Mouse (Mus musculus) C2C12 (cell line): ENCODE data around the gene Runx1.

Experiments used
- CTCF ChIP-seq: IDR thresholded peaks from one replicate; pipeline ENCODE4 v1.5.1; 2011; ENCODE audit not compliant: control insufficient read depth, insufficient read depth, insufficient read length
- MAX ChIP-seq: IDR thresholded peaks from one replicate; pipeline ENCODE4 v1.6.1; 2011; ENCODE audit warnings: mild to moderate bottlenecking, control low read depth
- USF1 ChIP-seq: IDR thresholded peaks from one replicate; pipeline ENCODE4 v1.6.1; 2011; ENCODE audit warnings: low read depth, mild to moderate bottlenecking, control low read depth, moderate library complexity

DNA sequence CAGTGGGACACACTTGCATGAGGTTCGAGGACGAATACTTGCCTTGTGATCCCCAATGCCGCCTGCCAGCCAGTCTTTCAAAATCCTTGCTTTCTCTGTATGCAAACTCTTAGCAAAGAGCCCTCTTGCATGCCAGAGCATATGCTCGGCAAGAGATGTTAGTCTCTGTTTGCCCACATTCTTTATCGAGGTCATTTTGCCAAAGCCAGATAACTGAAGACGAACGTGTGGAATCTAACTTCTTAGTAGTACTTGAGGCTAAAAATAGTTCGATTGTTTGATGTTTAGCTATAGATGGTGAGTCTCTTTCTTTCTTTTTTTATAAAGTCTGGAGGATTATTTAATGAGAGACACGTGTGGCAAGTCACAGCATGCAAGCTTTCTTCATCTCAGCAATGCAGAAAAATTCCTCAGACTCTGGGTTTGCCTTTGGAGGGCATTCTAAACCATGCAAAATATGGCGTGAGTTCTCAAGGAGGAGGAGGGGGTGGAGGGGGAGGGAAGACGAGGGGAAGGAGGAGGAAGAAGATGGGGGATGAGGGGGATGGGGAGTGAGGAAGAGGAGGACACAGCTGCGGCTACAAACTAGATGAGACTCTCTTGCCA is 81.7 kb downstream of the Runx1 start:
- TF ChIP-seq CTCF (no peak), USF1 (no peak), MAX (no peak)
